Mouse (Mus musculus): Measurements from ENCODE around the gene Etv5.

DNA sequence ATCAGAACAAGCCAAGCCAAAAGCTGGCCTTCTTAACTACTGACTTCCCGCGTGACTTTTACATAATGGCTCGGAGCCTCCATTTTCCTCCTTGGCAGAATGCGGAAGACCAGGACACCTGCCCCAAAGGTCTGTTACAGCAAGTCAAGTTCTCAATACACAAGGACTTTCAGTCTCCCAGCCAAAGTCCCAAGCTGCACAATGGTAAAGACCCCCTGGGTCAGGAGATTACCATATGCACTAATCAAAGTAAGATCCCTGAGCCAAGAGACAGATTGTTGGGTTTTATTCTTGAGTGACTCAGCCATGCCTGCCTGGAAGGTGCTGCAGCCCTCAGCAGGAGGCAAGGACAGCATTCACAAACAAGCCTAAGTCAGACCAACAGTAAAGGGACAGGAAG lies 33.5 kb downstream of the Etv5 start:
- TF ChIP-seq CTCF (IDR thresholded peaks at IDR 0.05; ENCODE audit: extremely low read depth, insufficient read depth, low read length) (no peak), POLR2A (IDR thresholded peaks at IDR 0.05; ENCODE audit: extremely low read depth, insufficient read depth, low read length) (no peak)
